Mouse (Mus musculus): ENCODE results near the gene Cox15. TPM values are rescaled to one million over a fixed set of nuclear protein-coding genes. Genes with fewer than 3 reads are reported as not detected.
A peak's percentile ranks its signal among the peaks of the same experiment; 100 is the strongest.

Cox15 gene
- polyA plus RNA-seq, 1 experiment from 2014 or later: 14.0 TPM

GRCm38 (mm10) chr19:43726510-43727146 is 26.2 kb downstream of the Cox15 start:
- H3K27ac ChIP-seq (ENCODE audit: low read depth, low read length): no peak overlapping the region
- ATAC-seq (replicated peaks; ENCODE audit: low FRiP score) (no peak), DNase-seq (ENCODE audit: low spot score) (no peak)
- no peaks in the 10 kb centered on the region for H3K27me3 ChIP-seq (replicated peaks; ENCODE audit: control insufficient read depth, insufficient read depth, low read length)
- peaks cover 8% of the 10 kb centered on the region; the same call in 1 of the 2 replicates for H3K4me1 ChIP-seq (replicated peaks; ENCODE audit: control insufficient read depth, insufficient read depth, low read length)
- peaks cover 8% of the 10 kb centered on the region; the same call in 1 of the 2 replicates for H3K36me3 ChIP-seq (ENCODE audit: control insufficient read depth, insufficient read depth, low read length)
- H3K4me3 ChIP-seq (ENCODE audit: low read depth, low read length): no peak overlapping the region
- no peak overlapping the region for H3K4me2 ChIP-seq
- no peaks in the 10 kb centered on the region for H3K9me3 ChIP-seq (ENCODE audit: control insufficient read depth, low read length)
- 85% methylated on average over 15 of the region's 15 CpGs for WGBS
- H3K9ac ChIP-seq (ENCODE audit: low read depth, low read length): no peak overlapping the region

- Histone ChIP-seq H3K9ac (ENCODE audit: low read depth, low read length) (no peak overlapping the region), H3K36me3 (ENCODE audit: control insufficient read depth, insufficient read depth, low read length) (peaks cover 8% of the 10 kb centered on the region), H3K27me3 (replicated peaks; ENCODE audit: control insufficient read depth, insufficient read depth, low read length) (no peaks in the 10 kb centered on the region), H3K4me3 (ENCODE audit: low read depth, low read length) (no peak overlapping the region), H3K4me1 (replicated peaks; ENCODE audit: control insufficient read depth, insufficient read depth, low read length) (peaks cover 8% of the 10 kb centered on the region; the same call in 1 of the 2 replicates), H3K27ac (ENCODE audit: low read depth, low read length) (no peak overlapping the region), H3K4me2 (no peak overlapping the region), H3K9me3 (ENCODE audit: control insufficient read depth, low read length) (no peaks in the 10 kb centered on the region)
- WGBS: 89% methylated on average over 7 of the region's 7 CpGs
- ATAC-seq (replicated peaks; ENCODE audit: low FRiP score): no peak
- DNase-seq (ENCODE audit: low spot score): no peak
Observed at GRCm38 (mm10) chr19:43724821-43725220, 28.0 kb downstream of the Cox15 start.

GRCm38 (mm10) chr19:43724194-43724593 is 28.6 kb downstream of the Cox15 start:
- no peak for ATAC-seq (replicated peaks; ENCODE audit: low FRiP score)
- WGBS: 93% methylated on average over 20 of the region's 20 CpGs
- peaks cover 3% of the 10 kb centered on the region; the same call in 1 of the 2 replicates for H3K4me1 ChIP-seq (replicated peaks; ENCODE audit: control insufficient read depth, insufficient read depth, low read length)
- no peak for DNase-seq (ENCODE audit: low spot score)
- no peaks in the 10 kb centered on the region for H3K9me3 ChIP-seq (ENCODE audit: control insufficient read depth, low read length)
- no peak overlapping the region for H3K4me3 ChIP-seq (ENCODE audit: low read depth, low read length)
- H3K27me3 ChIP-seq (replicated peaks; ENCODE audit: control insufficient read depth, insufficient read depth, low read length): no peaks in the 10 kb centered on the region
- H3K27ac ChIP-seq (ENCODE audit: low read depth, low read length): no peak overlapping the region
- no peak overlapping the region for H3K4me2 ChIP-seq
- peaks cover 8% of the 10 kb centered on the region for H3K36me3 ChIP-seq (ENCODE audit: control insufficient read depth, insufficient read depth, low read length)
- H3K9ac ChIP-seq (ENCODE audit: low read depth, low read length): no peak overlapping the region

- Histone ChIP-seq H3K4me3 (ENCODE audit: low read depth, low read length) (no peak overlapping the region), H3K9ac (ENCODE audit: low read depth, low read length) (no peak overlapping the region), H3K4me1 (replicated peaks; ENCODE audit: control insufficient read depth, insufficient read depth, low read length) (peaks cover 3% of the 10 kb centered on the region; the same call in 1 of the 2 replicates), H3K4me2 (no peak overlapping the region), H3K27ac (ENCODE audit: low read depth, low read length) (no peak overlapping the region), H3K9me3 (ENCODE audit: control insufficient read depth, low read length) (no peaks in the 10 kb centered on the region), H3K27me3 (replicated peaks; ENCODE audit: control insufficient read depth, insufficient read depth, low read length) (no peaks in the 10 kb centered on the region), H3K36me3 (ENCODE audit: control insufficient read depth, insufficient read depth, low read length) (peaks cover 8% of the 10 kb centered on the region)
- DNase-seq (ENCODE audit: low spot score): no peak
- ATAC-seq (replicated peaks; ENCODE audit: low FRiP score): no peak
- WGBS: 78% methylated on average over 10 of the region's 10 CpGs
Observed at GRCm38 (mm10) chr19:43723501-43723900, 29.3 kb downstream of the Cox15 start.

GRCm38 (mm10) chr19:43722891-43723290 is 29.9 kb downstream of the Cox15 start:
- Histone ChIP-seq H3K27me3 (replicated peaks; ENCODE audit: control insufficient read depth, insufficient read depth, low read length) (no peaks in the 10 kb centered on the region), H3K4me2 (no peak overlapping the region), H3K27ac (ENCODE audit: low read depth, low read length) (no peak overlapping the region), H3K9ac (ENCODE audit: low read depth, low read length) (no peak overlapping the region), H3K4me3 (ENCODE audit: low read depth, low read length) (no peak overlapping the region), H3K4me1 (replicated peaks; ENCODE audit: control insufficient read depth, insufficient read depth, low read length) (peaks cover 3% of the 10 kb centered on the region; the same call in 1 of the 2 replicates), H3K36me3 (ENCODE audit: control insufficient read depth, insufficient read depth, low read length) (peaks cover 10% of the 10 kb centered on the region), H3K9me3 (ENCODE audit: control insufficient read depth, low read length) (no peaks in the 10 kb centered on the region)
- 71% methylated on average over 8 of the region's 8 CpGs for WGBS
- no peak for ATAC-seq (replicated peaks; ENCODE audit: low FRiP score)
- DNase-seq (ENCODE audit: low spot score): no peak

GRCm38 (mm10) chr19:43720061-43720460 is 32.7 kb downstream of the Cox15 start:
- Histone ChIP-seq H3K4me1 (replicated peaks; ENCODE audit: control insufficient read depth, insufficient read depth, low read length) (peaks cover 3% of the 10 kb centered on the region; the same call in 1 of the 2 replicates), H3K4me2 (no peak overlapping the region), H3K27ac (ENCODE audit: low read depth, low read length) (no peak overlapping the region), H3K9ac (ENCODE audit: low read depth, low read length) (no peak overlapping the region), H3K27me3 (replicated peaks; ENCODE audit: control insufficient read depth, insufficient read depth, low read length) (no peaks in the 10 kb centered on the region), H3K9me3 (ENCODE audit: control insufficient read depth, low read length) (no peaks in the 10 kb centered on the region), H3K4me3 (ENCODE audit: low read depth, low read length) (no peak overlapping the region), H3K36me3 (ENCODE audit: control insufficient read depth, insufficient read depth, low read length) (peaks cover 2% of the 10 kb centered on the region; the same call in 1 of the 2 replicates)
- no peak for ATAC-seq (replicated peaks; ENCODE audit: low FRiP score)
- no peak for DNase-seq (ENCODE audit: low spot score)
- 90% methylated on average over 11 of the region's 11 CpGs for WGBS

- Histone ChIP-seq H3K4me3 (ENCODE audit: low read depth, low read length) (no peak overlapping the region), H3K9ac (ENCODE audit: low read depth, low read length) (no peak overlapping the region), H3K27me3 (replicated peaks; ENCODE audit: control insufficient read depth, insufficient read depth, low read length) (no peaks in the 10 kb centered on the region), H3K4me2 (no peak overlapping the region), H3K4me1 (replicated peaks; ENCODE audit: control insufficient read depth, insufficient read depth, low read length) (peaks cover 4% of the 10 kb centered on the region), H3K36me3 (ENCODE audit: control insufficient read depth, insufficient read depth, low read length) (peaks cover 8% of the 10 kb centered on the region; the same call in 1 of the 2 replicates), H3K27ac (ENCODE audit: low read depth, low read length) (no peak overlapping the region), H3K9me3 (ENCODE audit: control insufficient read depth, low read length) (no peaks in the 10 kb centered on the region)
- 73% methylated on average over 5 of the region's 5 CpGs for WGBS
- ATAC-seq (replicated peaks; ENCODE audit: low FRiP score): 0 out of 2 replicates have a peak, but pooled peaks have one; percentile 26
- no peak for DNase-seq (ENCODE audit: low spot score)
Observed at GRCm38 (mm10) chr19:43711971-43712370, 40.8 kb downstream of the Cox15 start.

- H3K9ac ChIP-seq (ENCODE audit: low read depth, low read length): no peak overlapping the region
- ATAC-seq (replicated peaks; ENCODE audit: low FRiP score) (peak; percentile 36; the same call in 1 of the 2 replicates), DNase-seq (ENCODE audit: low spot score) (no peak)
- H3K4me3 ChIP-seq (ENCODE audit: low read depth, low read length): no peak overlapping the region; the same call in 1 of the 2 replicates
- peak overlapping the region; percentile 52 for H3K27ac ChIP-seq (ENCODE audit: low read depth, low read length)
- no peaks in the 10 kb centered on the region for H3K9me3 ChIP-seq (ENCODE audit: control insufficient read depth, low read length)
- peak overlapping the region; percentile 56 for H3K4me2 ChIP-seq
- H3K4me1 ChIP-seq (replicated peaks; ENCODE audit: control insufficient read depth, insufficient read depth, low read length): peaks cover 4% of the 10 kb centered on the region
- peaks cover 8% of the 10 kb centered on the region; the same call in 1 of the 2 replicates for H3K36me3 ChIP-seq (ENCODE audit: control insufficient read depth, insufficient read depth, low read length)
- no peaks in the 10 kb centered on the region for H3K27me3 ChIP-seq (replicated peaks; ENCODE audit: control insufficient read depth, insufficient read depth, low read length)
- 41% methylated on average over 22 of the region's 22 CpGs for WGBS
Observed at GRCm38 (mm10) chr19:43711159-43711916, 41.5 kb downstream of the Cox15 start.

Data from liver, embryonic 11.5 days (tissue).